Mouse (Mus musculus) spleen, adult 12 weeks (tissue): ENCODE results near the gene Defb21.

ENCODE experiments used
- DNase-seq: peaks from one replicate; pipeline ENCODE4 v3.0.0; 2022; ENCODE audit warnings: low spot score

The Defb21 gene

GRCm38 (mm10) chr2:152604057-152604456, 31.5 kb downstream of the Defb21 start, which contains the start of gene Defb36:
Gene Defb36 (plus strand): TSS chr2:152604327.
- no peak for DNase-seq

GRCm38 (mm10) chr2:152607746-152608145, 35.2 kb downstream of the Defb21 start:
- no peak for DNase-seq

GRCm38 (mm10) chr2:152608719-152609118, 36.2 kb downstream of the Defb21 start:
- no peak for DNase-seq

- DNase-seq, result no peak
Observed at GRCm38 (mm10) chr2:152612193-152612592, 39.6 kb downstream of the Defb21 start.

- peak; percentile 8 for DNase-seq
Observed at GRCm38 (mm10) chr2:152615563-152615962, 43.0 kb downstream of the Defb21 start.

- no peak for DNase-seq
Observed at GRCm38 (mm10) chr2:152616470-152616869, 43.9 kb downstream of the Defb21 start.

- no peak for DNase-seq
Observed at GRCm38 (mm10) chr2:152617374-152617773, 44.8 kb downstream of the Defb21 start.

GRCm38 (mm10) chr2:152620367-152621134, 48.0 kb downstream of the Defb21 start:
- DNase-seq, result no peak

- no peak for DNase-seq
Observed at GRCm38 (mm10) chr2:152622151-152622550, 49.6 kb downstream of the Defb21 start.

- no peak for DNase-seq
Observed at GRCm38 (mm10) chr2:152622953-152623352, 50.4 kb downstream of the Defb21 start, which contains the start of gene Defb25. Gene Defb25 (minus strand): TSS chr2:152623053.
